Comparison of ENCODE assay signal across 30 mouse cellular contexts in the genomic region with DNA sequence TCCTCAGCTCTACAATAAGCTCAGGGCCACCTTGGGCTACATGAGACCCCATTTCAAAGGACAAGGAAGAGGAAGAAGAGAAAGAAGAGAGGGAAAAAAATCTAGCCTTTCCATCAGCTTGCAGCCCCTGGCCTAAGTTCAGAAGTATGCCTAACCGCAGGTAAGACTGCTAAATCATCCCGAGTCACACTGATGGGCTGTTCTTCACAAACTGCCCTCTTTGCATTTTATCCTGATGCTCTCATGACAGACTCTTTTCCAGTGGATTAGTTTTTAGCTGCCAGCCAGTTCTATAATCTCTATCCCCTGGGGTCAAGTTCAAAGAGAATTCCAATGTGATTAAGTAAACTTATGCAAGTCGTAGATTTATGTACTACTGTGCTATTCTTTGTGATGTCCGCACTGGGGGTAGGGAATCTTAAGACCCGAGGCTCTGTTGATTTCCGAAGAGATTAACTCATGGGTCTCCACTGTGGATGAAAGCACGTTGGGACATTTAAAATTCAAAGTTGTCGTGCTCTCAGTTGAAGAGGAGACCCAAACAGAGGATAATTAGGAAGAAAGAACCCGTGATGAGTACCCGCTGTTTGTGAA.
DNase-seq lines count a peak whose midpoint lies in the region; ATAC-seq and TF ChIP-seq lines count a peak whose summit lies in the region.
"Had no signal": no experiment of that assay in that cellular context is flagged by ENCODE, and none has a peak within 500 bp of the region (broad histone marks: within the 10 kb centered on the region; RNA-seq: fewer than 3 reads in every experiment).

No protein-coding gene starts in this region.

- peaks cover 6% of the 10 kb centered on the region; the same call in 1 of the 2 replicates for H3K4me1 ChIP-seq in midbrain, embryonic 12.5 days
- 0 out of 2 replicates have a peak, but pooled peaks cover 3% of the 10 kb centered on the region for H3K4me1 ChIP-seq in midbrain, postnatal 0 days (ENCODE audit: insufficient read depth, low read length)
- H3K4me1 ChIP-seq in midbrain, embryonic 14.5 days (ENCODE audit: control insufficient read depth, insufficient read depth, low read length) = 0 out of 2 replicates have a peak, but pooled peaks cover 7% of the 10 kb centered on the region
- H3K4me1 ChIP-seq: intestine, embryonic 15.5 days; limb, embryonic 10.5 days; limb, embryonic 15.5 days; liver, embryonic 13.5 days; neural tube, embryonic 12.5 days had no signal

- no peak for TF ChIP-seq CTCF in midbrain, postnatal 0 days (IDR thresholded peaks at IDR 0.05)

- H3K4me2 ChIP-seq in midbrain, embryonic 12.5 days (replicated peaks) = no peak overlapping the region
- no peak overlapping the region for H3K4me2 ChIP-seq in midbrain, postnatal 0 days (ENCODE audit: low read depth, low read length, poor library complexity, severe bottlenecking)
- H3K4me2 ChIP-seq in midbrain, embryonic 14.5 days (ENCODE audit: low read length) = no peak overlapping the region
- H3K4me2 ChIP-seq: intestine, embryonic 15.5 days; limb, embryonic 15.5 days; liver, embryonic 13.5 days; neural tube, embryonic 12.5 days had no signal

- WGBS in midbrain, embryonic 12.5 days = 8% methylated on average over 10 of the region's 10 CpGs
- 6% methylated on average over 10 of the region's 10 CpGs for WGBS in midbrain, postnatal 0 days
- 6% methylated on average over 10 of the region's 10 CpGs for WGBS in midbrain, embryonic 14.5 days

- peak; percentile 15 for DNase-seq in embryo, embryonic 11 days
- no peak for DNase-seq in embryo, embryonic 10 days (ENCODE audit: low spot score)
- DNase-seq in midbrain, postnatal 0 days (ENCODE audit: low spot score) = no peak
- peak; percentile 80 for DNase-seq in midbrain, embryonic 14.5 days
- no peak for DNase-seq in cerebellum, postnatal 36 days
- no peak for DNase-seq in thymus, postnatal 36 days
- DNase-seq: adrenal gland, postnatal 25 days; cerebellum, adult 18-20 months; cerebellum, postnatal 14 days; heart, postnatal 14 days; kidney, adult 8-10 months; kidney, postnatal 4 days; layer of hippocampus, postnatal 36 days; liver, embryonic 13.5 days; lung, adult 18-20 months; right cerebral cortex, adult 18-20 months; spleen, adult 18-20 months; thymus, postnatal 14 days had no signal

- H3K9me3 ChIP-seq in midbrain, embryonic 12.5 days = no peaks in the 10 kb centered on the region
- no peaks in the 10 kb centered on the region for H3K9me3 ChIP-seq in midbrain, postnatal 0 days (ENCODE audit: low read length)
- no peaks in the 10 kb centered on the region for H3K9me3 ChIP-seq in midbrain, embryonic 14.5 days (ENCODE audit: control insufficient read depth, low read length)
- H3K9me3 ChIP-seq: G1E; intestine, embryonic 15.5 days; limb, embryonic 10.5 days; limb, embryonic 15.5 days; liver, embryonic 13.5 days; neural tube, embryonic 12.5 days had no signal

- H3K27me3 ChIP-seq in midbrain, embryonic 12.5 days = no peaks in the 10 kb centered on the region
- no peaks in the 10 kb centered on the region for H3K27me3 ChIP-seq in midbrain, postnatal 0 days (ENCODE audit: insufficient read depth, low read length)
- H3K27me3 ChIP-seq in midbrain, embryonic 14.5 days (ENCODE audit: control insufficient read depth, insufficient read depth, low read length) = no peaks in the 10 kb centered on the region
- H3K27me3 ChIP-seq: intestine, embryonic 15.5 days; limb, embryonic 15.5 days; liver, embryonic 13.5 days; neural tube, embryonic 12.5 days had no signal

- no peaks in the 10 kb centered on the region for H3K36me3 ChIP-seq in midbrain, embryonic 12.5 days
- H3K36me3 ChIP-seq in midbrain, postnatal 0 days (ENCODE audit: insufficient read depth, low read length) = no peaks in the 10 kb centered on the region
- H3K36me3 ChIP-seq in midbrain, embryonic 14.5 days (ENCODE audit: control insufficient read depth, insufficient read depth, low read length) = no peaks in the 10 kb centered on the region
- H3K36me3 ChIP-seq: G1E; intestine, embryonic 15.5 days; limb, embryonic 10.5 days; limb, embryonic 15.5 days; liver, embryonic 13.5 days; neural tube, embryonic 12.5 days had no signal

- H3K4me3 ChIP-seq in midbrain, embryonic 12.5 days = no peak overlapping the region
- no peak overlapping the region for H3K4me3 ChIP-seq in midbrain, postnatal 0 days (ENCODE audit: low read depth, low read length)
- H3K4me3 ChIP-seq in midbrain, embryonic 14.5 days (replicated peaks; ENCODE audit: low read depth, low read length) = no peak overlapping the region
- H3K4me3 ChIP-seq: intestine, embryonic 15.5 days; limb, embryonic 10.5 days; limb, embryonic 15.5 days; liver, embryonic 13.5 days; myocyte; neural tube, embryonic 12.5 days had no signal

- peak; percentile 71 for ATAC-seq in midbrain, embryonic 12.5 days (ENCODE audit: low FRiP score, low read depth)
- ATAC-seq in midbrain, postnatal 0 days (ENCODE audit: low FRiP score) = no peak
- peak; percentile 60; the same call in 1 of the 2 replicates for ATAC-seq in midbrain, embryonic 14.5 days (ENCODE audit: low FRiP score, low TSS enrichment)
- ATAC-seq: forebrain, embryonic 16.5 days; hindbrain, embryonic 16.5 days; intestine, embryonic 15.5 days; lung, postnatal 0 days had no signal

- H3K9ac ChIP-seq in midbrain, embryonic 12.5 days (replicated peaks) = no peak overlapping the region
- H3K9ac ChIP-seq in midbrain, postnatal 0 days (replicated peaks; ENCODE audit: low read length, poor library complexity, severe bottlenecking) = no peak overlapping the region
- no peak overlapping the region for H3K9ac ChIP-seq in midbrain, embryonic 14.5 days (replicated peaks; ENCODE audit: low read length)
- H3K9ac ChIP-seq: intestine, embryonic 15.5 days; limb, embryonic 15.5 days; liver, embryonic 13.5 days; neural tube, embryonic 12.5 days had no signal

- no peak overlapping the region for H3K27ac ChIP-seq in midbrain, embryonic 12.5 days (replicated peaks)
- no peak overlapping the region for H3K27ac ChIP-seq in midbrain, postnatal 0 days (ENCODE audit: low read depth, low read length)
- H3K27ac ChIP-seq in midbrain, embryonic 14.5 days (replicated peaks; ENCODE audit: low read depth, low read length) = no peak overlapping the region
- H3K27ac ChIP-seq: intestine, embryonic 15.5 days; kidney, postnatal 0 days; limb, embryonic 10.5 days; limb, embryonic 15.5 days; liver, embryonic 13.5 days; macrophage; neural tube, embryonic 12.5 days had no signal

Comparison
In these comparisons a context has a peak if more than half of its experiments do, and no peak if none do; other contexts are left out.
1. DNase-seq: peak in embryo, embryonic 11 days (single experiment) and midbrain, embryonic 14.5 days (single experiment); none in embryo, embryonic 10 days (single experiment), midbrain, postnatal 0 days (single experiment), cerebellum, postnatal 36 days (0 of 2) and thymus, postnatal 36 days (0 of 2).